Mouse (Mus musculus): ENCODE measurements around the gene Med13. TPM values are rescaled to one million over a fixed set of nuclear protein-coding genes. Genes with fewer than 3 reads are reported as not detected.
A peak's percentile ranks its signal among the peaks of the same experiment; 100 is the strongest.
"Not testable (repeated sequence)": the region's sequence is repeated elsewhere in the genome, so short reads cannot be mapped to it uniquely, and the experiment has no call there.

Gene Med13
- total RNA-seq, 2 experiments from 2014 or later = 49.4 to 55.0 TPM

DNA sequence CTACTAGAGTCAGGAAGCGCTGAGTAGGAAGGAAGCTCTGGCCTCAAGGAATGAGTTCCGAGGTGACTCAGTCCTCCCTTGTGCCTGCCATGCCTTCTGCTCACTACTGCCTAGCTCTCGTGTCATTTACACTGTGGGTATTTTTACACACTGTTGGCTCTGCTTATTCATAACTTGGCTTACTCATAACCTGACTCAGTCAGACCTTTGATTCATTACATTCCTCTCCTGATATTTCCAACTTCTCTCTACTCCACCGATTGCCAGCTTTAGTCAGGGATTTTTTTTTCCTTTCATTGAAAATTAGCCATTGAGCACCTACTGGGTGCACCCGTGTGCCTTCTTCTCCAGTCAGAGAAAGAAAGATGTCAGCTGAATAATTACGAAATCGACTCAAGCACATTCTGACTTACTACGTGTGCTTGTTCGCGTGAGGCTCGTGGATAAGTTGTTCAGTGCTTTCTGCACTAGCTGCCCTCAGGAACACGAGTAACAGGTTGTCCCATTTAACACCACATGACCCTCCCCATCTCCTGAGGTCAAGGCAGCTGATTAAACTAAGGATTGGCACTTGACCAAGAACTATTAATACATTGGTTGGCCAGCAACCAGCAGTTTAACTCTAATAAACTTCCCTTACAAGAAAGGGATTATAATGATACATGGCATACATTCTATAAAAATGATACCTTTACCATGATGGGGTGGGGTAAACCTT lies 23.3 kb upstream of the Med13 start:
- DNase-seq = peak; percentile 14

DNA sequence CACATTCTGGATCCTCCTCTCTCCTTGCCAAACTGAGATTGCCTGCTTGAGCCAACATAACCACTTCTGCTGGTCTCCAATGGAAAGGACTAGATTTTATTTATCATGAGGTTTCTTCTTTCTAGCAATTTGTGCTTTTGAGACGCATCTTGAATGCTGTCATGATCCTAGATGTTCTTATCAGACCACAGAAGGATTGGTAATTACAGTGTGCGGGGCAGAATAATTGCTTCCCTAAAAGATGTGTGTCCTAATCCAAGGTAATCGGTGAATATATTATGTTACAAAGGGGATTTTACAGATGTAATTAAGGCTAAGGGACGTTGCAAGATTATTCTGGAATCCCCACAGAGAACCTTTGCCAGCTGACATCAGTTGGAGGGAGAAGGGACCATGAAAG lies 21.6 kb upstream of the Med13 start:
- no peak for DNase-seq

DNA sequence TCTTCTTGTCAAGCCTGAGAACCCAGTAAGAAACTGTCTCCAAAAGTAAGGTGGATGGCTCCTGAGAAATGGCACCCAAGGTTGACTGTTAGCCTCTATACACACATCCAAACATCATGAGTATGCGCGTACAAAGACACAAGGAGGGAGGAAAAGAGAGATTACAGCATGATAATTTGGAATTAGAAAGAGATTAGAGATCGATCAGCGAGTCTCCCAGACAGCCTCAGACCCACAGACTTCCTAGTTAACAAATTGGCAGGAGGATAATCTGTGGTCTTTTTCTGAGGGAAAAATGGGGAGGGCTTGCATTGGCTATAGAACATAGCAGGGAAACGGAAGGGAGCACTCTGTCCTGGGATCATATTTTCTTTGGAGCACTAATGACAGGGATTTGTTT lies 20.4 kb upstream of the Med13 start:
- DNase-seq = no peak

DNA sequence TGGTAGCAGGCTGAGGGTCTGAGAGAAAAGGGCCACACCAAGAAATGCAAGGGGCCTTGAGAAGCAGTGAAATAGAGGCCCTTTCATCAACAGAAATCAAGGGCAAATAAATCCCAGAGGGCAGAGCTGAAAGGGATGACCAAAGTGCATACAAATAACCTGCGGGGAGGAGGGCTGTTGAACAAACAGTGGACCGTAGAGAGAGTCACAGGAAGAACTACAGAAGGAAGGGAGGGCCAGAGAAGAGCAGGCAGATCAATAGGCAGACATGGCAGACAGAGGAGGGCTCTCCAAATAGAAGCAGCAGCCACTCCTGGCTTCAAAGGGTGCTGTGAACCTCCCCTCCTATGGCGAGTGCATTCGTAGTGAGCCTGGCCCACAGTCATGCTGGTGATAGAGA lies 19.3 kb upstream of the Med13 start:
- DNase-seq = no peak

DNA sequence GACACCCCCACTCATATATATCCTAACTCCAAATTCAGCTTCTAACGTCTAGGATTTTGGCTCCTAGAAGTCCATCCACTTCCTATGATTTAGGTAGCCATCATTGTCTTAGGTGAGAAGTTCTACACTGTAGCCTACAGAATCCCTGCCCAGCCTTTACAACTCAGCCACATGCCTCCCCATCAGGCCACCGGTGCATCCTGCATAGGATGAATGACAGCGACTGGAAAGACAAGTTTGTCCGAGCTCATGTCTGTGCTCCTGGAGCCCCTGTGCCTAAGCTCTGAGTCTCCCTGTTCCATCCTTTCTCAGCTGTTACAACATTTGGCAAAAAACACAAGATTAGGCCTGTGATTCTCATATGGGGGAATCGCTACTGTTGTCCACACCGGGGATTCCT lies 17.7 kb upstream of the Med13 start:
- no peak for DNase-seq

DNA sequence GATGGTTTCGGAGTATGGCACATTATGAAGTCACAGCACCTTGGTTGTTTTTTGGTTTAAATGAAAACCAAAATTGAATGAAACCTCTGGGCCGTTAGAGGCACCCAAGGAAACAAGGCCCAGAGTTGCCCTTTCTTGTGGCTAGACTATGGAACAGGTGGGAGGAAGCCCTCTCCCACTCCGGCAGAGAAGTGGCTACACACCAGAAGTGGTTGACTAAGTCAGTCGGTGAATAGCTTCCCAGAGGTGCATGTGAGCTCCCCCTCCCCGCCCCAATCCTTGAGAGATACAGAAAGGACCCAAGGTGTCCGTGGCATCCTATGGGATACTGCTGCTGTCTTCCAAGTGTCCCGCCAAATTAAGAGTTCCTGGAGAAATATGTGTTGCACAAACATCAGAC lies 13.9 kb upstream of the Med13 start:
- DNase-seq = no peak

DNA sequence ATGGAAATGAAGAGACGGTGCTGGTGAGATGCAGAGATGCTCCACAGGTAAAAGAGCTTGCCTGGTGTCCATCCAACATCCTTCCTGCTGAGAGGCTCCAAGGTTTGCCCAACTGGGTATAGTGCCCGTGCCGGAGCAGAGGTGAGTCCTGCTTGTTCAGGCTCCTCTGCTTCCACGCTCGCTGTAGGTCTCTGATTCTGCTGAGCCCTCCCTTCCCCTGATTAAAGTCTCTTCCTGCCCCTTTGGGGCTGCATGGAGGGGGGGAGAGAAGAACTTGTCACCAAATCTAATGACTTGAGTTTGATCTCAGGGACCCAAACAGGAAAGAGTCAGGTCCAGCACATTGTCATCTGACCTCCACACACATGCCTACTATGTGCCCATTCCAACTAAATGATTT lies 12.5 kb upstream of the Med13 start:
- DNase-seq = no peak

DNA sequence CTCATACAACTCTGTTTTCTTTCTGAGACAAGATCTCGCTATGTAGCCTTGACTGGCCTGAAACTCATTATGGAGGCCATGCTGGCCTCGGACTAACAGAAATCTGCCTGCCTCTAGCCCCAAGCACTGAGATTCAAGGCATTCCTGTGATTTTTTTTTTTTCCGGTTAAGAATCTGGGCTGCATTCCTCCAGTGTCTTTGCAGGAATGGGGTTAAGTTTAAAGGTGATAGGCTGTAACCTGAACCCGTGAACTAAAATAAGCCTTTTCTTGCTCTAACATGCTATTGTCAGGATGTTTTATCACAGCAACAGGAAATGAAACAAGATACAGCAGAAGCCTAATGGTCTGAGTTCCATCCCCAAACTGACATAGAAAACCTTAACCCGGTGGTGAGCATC lies 11.6 kb upstream of the Med13 start:
- no peak for DNase-seq

DNA sequence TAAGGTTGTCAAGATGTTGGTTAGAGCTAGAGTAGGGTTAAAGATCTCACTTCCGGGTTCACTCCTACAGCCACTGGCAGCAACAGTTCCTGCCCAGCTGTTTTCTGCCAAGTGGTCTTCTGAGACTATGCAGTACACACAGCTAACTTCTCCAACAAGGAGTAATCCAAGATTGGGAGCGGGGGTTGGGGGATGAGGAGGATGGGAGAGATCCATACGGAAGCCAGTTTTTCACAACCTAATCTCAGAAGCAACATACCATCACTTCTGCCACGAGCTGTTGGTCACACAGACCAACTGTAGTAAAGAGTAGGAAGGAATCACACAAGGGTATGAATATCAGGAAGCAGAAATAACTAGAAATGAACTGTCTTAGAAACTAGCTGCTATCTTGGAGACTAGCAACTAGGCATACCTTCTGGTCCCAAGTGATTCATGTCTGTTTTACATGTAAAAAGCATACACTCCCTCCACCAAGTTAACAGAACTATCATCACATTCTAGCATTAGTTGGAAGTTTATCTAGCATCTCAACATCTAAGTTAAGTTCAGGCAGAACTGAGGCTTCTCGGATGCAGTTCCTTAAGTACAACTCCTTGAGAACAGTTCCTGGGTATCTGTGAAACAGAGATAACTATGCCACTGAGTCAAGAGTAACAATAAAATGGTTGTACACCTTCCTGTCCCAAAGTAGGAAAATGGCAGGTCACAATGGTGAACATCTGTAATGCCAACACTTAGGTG lies 7.5 kb upstream of the Med13 start:
- no peak for DNase-seq

DNA sequence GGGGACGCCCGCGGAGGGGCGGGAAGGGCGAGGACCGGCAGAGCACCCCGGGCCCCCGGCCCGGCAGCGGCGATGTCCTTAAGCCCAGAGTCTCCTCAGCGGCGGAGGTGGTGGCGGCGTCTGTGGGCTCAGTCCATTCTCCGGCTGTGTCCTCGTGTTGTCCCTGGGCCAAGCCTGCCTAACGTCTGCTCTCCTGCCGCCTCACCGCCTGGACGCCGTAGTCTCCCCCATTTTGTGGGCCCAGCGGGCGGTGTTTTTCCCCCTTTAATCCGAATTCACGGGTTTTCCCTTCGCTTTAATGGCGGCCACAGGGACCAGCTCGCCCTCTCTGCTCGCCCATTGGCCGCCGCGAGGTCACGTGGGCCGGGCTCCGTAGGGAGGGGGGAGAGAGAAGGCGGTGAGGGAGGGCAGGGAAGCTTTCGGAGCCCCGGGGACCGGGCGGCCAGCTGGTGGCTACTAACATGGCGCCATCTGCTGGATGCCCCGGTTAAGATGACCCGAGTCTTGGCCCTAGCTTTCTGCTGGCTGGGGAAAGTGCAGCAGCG lies 654 bp upstream of the Med13 start:
- peak; percentile 99 for DNase-seq

DNA sequence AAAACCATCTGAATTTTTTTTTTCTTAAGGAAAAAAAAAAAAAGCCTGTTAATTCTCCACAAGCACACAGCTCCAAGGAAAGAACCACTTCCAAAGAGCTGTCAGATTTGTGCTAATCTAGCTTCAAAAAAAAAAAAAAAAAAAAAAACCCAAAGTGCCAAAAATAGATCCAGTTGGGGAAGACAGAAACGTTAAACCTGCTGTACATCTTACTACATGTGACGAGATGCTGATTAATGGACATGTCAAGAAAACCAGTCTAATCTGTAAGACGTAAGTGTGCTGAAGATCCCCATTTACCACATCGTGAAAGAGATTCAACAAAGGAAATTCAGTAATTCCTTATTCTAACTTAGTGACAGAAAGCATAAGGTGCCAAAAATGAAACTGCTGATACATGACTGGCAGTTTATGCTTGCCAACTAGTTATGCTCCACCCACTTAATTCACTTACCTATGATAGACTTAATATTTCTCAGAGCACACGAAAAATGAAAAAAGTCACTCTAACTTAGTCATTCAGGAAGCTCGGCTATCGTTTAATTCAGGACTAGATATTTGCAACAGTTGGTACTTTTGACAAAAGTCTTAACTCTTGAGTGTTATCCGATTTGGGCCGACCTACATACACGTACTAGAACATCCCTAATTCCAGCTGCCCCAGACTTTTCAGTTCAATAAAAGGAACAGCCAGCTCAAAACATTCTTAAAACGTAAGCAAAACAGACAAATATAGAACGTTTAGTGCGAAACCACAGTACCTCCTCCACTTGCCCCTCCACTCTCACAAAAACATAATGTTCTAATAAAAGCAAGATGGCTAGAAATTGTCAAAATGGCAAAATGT lies 1.2 kb downstream of the Med13 start:
- no peak for DNase-seq

DNA sequence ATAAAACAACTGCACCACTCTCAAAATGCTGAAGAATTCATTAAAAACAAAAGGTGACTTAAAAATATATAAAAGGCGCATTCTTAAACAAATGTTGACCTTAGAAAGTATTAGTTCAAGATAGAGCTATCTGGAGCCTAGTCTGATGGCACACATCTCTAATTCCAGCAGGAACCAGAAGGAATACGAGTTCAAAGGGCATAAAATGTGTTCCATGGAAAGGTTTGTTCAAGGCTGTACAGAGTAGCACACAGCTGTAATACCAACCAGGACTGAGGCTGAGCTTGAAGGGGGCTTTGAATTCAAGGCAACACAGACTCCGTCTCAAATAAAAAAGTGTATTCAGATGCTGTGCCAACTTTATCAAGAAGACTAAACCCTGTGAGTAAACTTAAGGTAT lies 3.8 kb downstream of the Med13 start:
- DNase-seq = no peak

DNA sequence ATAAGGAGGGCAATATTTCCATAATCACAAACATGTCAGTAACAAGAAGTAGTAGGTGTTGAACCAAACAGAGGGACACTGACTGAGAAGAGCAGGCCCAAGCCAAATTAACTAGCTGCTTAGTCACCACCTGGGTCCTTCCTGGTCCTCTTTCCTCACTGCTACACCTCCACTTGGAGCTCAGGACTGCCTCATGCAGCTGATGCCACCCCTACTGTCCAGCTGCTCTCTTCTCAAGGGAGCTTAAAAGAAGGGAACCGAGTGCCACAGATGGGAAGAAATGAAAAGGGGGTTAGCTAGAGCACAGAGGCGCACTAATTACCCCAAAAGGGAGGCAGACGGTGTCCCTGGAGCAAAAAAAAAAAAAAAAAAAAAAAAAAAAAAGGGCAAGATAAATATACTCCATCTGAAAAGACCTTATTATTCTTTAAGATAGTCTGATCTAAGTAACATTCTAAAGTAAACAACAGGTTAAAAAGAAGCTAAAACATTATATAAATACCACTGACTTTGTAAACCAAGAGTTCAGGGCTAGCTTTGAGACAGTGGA lies 5.6 kb downstream of the Med13 start:
- DNase-seq = no peak

DNA sequence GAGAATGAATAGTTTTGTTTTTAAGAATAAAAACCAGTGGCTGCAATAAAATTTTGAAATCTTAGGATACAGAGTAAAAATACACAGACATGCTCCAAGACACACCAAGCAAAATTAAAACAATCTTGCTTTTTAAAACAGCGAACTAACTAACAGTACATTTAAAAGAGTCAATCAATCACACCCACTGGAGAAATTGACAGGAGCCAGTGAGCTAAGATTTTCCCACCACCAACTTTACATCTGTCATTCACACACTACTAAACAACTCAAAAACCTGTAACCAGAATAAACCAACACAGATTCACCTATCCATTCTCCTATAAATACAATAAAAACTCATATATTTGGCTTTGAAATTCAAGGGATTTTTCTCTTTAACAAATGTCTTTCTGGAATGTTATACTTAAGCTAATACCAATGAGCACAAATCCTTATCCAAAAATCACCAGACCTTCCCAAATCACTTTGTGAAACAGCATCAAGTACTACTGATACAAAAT lies 6.7 kb downstream of the Med13 start:
- DNase-seq = no peak

DNA sequence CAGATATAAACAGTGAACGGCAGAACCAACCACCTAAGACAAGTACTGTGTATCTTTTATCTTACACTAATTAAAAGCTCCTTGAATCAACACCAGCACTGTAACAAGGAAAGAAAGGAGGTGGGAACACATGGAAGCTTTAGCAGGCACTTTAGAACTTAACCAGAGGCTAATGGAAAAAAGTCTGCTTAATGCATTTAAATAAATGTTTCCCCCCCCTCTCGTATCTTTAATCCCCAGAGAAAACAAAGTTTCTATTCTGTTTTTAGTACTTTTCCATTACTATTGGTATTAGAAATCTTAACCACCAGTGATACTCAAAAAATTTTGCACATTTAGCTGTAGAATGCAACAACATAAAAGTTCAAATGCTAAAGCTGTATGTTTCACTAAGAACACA lies 8.1 kb downstream of the Med13 start:
- no peak for DNase-seq

DNA sequence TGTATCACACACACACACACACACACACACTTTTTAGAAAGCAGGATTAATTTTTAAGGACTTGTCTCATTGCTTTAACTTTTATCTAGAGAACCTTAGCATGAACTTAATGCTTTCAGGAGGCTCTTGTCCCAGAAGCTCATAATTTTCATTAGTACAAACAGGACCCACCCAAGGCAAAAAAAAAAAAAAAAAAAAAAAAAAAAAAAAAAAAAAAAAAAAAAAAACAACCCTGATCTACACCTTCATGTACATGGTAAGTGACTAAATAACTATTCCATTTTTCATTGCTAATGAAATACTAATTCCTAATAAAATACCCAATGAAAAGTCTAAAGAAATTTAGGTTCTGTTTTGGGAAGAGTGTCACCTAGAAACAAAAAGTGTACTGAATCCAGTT lies 8.5 kb downstream of the Med13 start:
- no peak for DNase-seq

DNA sequence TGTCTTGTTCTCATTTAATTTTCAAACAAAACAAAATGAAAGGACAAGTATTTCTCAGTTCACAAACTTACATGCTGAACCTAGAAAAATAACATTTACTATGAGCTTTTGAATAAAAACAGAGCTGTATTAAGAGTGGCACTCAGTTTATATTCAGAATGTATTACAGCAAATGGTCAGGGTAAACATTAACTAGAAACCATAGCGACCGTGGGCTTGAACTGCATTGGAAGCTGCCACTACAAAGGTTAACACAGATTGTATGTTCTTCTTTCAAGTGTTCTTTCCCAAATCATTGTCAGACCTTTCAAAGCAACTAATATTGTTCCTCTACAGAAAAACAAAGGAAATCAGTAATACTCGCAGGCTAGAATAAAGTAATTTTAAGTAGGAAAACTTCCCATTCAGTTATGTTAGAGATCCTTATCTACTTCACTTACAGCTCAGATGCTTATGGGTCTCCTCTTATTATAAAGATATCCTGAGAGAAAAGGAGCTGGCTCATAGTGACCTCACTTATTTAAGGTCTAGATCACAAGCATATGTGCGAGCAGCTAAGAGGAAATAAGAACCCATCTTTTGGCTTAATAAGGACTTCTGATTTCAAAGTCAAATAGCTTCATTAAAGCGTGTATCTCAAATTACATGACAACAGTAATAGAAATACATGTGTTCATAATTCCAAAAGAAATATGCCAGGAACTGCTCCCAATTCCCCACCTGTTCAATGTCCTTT lies 9.8 kb downstream of the Med13 start:
- no peak for DNase-seq

DNA sequence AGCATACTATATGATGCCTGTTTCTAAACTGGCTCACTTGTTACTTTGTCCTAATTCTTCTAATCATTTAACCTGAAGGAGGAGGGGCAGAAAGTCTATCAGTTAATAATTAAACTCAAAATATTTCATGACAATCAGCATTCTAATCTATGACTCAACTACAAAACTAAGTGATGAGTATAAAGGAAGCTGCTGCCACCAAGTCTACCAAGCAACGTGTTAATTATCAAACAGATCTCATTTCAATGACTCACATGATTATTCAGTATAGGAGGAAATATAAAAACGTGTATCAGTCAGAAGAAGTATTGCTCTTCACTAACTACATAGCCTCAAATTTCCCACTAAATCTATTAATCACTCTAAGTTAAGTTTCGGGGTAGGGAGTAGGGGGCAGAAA lies 10.9 kb downstream of the Med13 start:
- no peak for DNase-seq

DNA sequence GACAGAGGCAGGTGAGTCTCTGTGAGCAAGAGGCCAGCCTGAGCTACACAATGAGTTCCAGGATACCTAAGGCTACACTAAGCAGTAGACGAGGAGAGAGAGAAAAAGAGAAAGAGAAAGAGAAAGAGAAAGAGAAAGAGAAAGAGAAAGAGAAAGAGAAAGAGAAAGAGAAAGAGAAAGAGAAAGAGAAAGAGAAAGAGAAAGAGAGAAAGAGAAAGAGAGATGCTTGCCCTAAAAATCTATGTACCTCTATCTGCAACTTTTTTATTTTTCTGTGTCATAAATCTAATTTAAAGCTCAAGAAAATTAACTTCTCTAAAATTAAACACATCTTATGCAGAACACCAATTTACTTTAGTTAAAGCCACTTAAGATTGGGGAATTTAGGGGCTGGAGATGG lies 12.5 kb downstream of the Med13 start:
- DNase-seq = not testable (repeated sequence)

DNA sequence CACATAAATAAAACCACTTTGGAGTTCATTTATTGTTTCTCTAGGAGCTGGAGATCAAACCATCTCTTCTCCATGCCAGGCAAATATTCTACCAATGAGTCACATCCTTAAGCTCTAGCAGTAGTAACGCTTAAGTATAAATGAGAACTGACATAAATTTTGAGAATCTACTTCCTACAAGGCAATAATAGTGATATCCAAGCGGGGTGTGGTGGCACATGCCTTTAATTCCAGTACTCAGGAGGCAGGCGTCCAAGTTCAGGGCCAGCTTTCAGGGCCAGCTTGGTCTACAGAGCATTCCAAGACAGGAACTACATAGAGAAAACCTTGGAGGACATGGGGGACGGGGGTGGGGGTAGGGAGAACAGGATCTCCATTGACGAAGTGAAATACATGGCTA lies 33.2 kb downstream of the Med13 start:
- DNase-seq = no peak

DNA sequence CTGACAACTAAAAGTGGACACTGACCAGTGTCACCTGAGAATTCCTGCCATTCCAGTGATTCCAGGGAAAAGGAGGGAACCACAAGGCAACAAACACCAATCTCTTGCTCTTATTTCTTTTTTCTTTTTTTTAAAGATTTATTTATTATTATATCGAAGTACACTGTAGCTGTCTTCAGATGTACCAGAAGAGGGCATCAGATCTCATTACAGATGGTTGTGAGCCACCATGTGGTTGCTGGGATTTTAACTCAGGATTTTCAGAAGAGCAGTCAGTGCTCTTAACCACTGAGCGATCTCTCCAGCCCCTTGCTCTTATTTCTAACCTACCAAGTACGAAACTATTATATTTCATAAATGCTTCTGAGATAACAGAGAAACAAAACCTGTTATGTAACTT lies 42.4 kb downstream of the Med13 start:
- not testable (repeated sequence) for DNase-seq

DNA sequence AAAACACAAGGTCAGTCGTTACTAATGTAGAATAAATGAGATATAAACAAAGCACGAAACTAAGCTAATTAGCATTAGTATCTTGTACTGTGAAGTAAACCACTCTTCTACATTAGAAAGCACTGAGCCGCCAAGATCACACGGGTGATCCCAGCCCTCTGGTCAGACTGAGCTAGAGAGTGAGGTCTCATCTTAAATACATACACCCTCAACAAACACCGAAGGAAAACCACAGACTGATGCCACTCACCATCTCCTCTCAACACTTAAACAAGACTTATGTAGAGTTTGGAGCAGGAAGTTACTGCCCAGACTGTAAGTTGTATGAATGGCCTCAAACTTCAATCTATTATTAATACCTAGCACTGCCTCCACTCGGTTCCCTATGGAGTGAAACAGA lies 47.1 kb downstream of the Med13 start:
- no peak for DNase-seq
